Mouse (Mus musculus) neural tube, embryonic 11.5 days (tissue): ENCODE data around the gene Oprl1. TPM values are rescaled to one million over a fixed set of nuclear protein-coding genes. Genes with fewer than 3 reads are reported as not detected.

Source experiments
- ATAC-seq: fragments of 200-750 bp; cut with Nextera tagmentation; 2 replicates; pipeline ENCODE4 v1.8.0; 2017; ENCODE audit warnings: moderate number of reproducible peaks, mild to moderate bottlenecking, moderate TSS enrichment, moderate library complexity; ENCODE audit not compliant: insufficient read depth, low FRiP score, low TSS enrichment
- DNase-seq: peaks from one replicate; pipeline ENCODE4 v3.0.0-alpha.2; 2015; ENCODE audit warnings: low spot score
- H3K27ac ChIP-seq: fragments of 300-500 bp; sonication (generic); 2 replicates; pipeline ENCODE4 v1.5.1; 2014; ENCODE audit warnings: low read depth, mild to moderate bottlenecking, low read length
- H3K27me3 ChIP-seq: fragments of 300-500 bp; sonication (generic); 2 replicates; pipeline ENCODE4 v1.6.1; 2014; ENCODE audit warnings: mild to moderate bottlenecking, low read length, mixed read lengths; ENCODE audit not compliant: control insufficient read depth, insufficient read depth
- H3K36me3 ChIP-seq: fragments of 300-500 bp; sonication (generic); 2 replicates; pipeline ENCODE4 v1.6.1; 2014; ENCODE audit warnings: mild to moderate bottlenecking, low read length, moderate library complexity, mixed read lengths; ENCODE audit not compliant: control insufficient read depth, insufficient read depth
- H3K4me1 ChIP-seq: fragments of 300-500 bp; sonication (generic); 2 replicates; pipeline ENCODE4 v1.6.1; 2014; ENCODE audit warnings: low read length, mixed read lengths; ENCODE audit not compliant: control insufficient read depth, insufficient read depth
- H3K4me2 ChIP-seq: fragments of 300-500 bp; sonication (generic); 2 replicates; pipeline ENCODE4 v1.6.1; 2014; ENCODE audit warnings: low read depth, mild to moderate bottlenecking, moderate library complexity
- H3K4me3 ChIP-seq: fragments of 300-500 bp; sonication (generic); 2 replicates; pipeline ENCODE4 v1.5.1; 2014; ENCODE audit warnings: low read depth, low read length
- H3K9ac ChIP-seq: fragments of 300-500 bp; sonication (generic); 2 replicates; pipeline ENCODE4 v1.6.1; 2014; ENCODE audit warnings: mild to moderate bottlenecking, low read length
- H3K9me3 ChIP-seq: fragments of 300-500 bp; sonication (generic); 2 replicates; pipeline ENCODE4 v1.6.1; 2016; ENCODE audit warnings: low read length; ENCODE audit not compliant: control insufficient read depth
- WGBS: fragments of 180-500 bp; shearing (Covaris S2); extraction: QIAGEN DNeasy Blood & Tissue Kit; methylation state at CpG from one replicate; pipeline ENCODE4 v1.1.7; 2014; 5-methylcytosine and 5-hydroxymethylcytosine counted together
- polyA plus RNA-seq: library from polyadenylated mRNA; unstranded; fragments of >200 nt; fragmentation: Nextera tagmentation; extraction: Ambion mirVana; gene quantifications from 2 replicates; pipeline ENCODE4 v1.2.1, GENCODE M21; 2014

Oprl1 gene
- polyA plus RNA-seq, 1 experiment from 2014 or later: 21.5 TPM

GRCm38 (mm10) chr2:181722213-181722612, 7.4 kb downstream of the Oprl1 start:
- ATAC-seq: no peak
- Histone ChIP-seq H3K4me1 (no peaks in the 10 kb centered on the region), H3K36me3 (no peaks in the 10 kb centered on the region), H3K4me3 (no peak overlapping the region), H3K27ac (no peak overlapping the region), H3K4me2 (no peak overlapping the region), H3K9me3 (no peaks in the 10 kb centered on the region), H3K27me3 (no peaks in the 10 kb centered on the region), H3K9ac (no peak overlapping the region)
- peak; percentile 66 for DNase-seq
- 15% methylated on average over 3 of the region's 3 CpGs for WGBS

GRCm38 (mm10) chr2:181727659-181728262, 12.9 kb downstream of the Oprl1 start:
- WGBS: 49% methylated on average over 9 of the region's 9 CpGs
- Histone ChIP-seq H3K27ac (no peak overlapping the region), H3K4me2 (no peak overlapping the region), H3K4me3 (no peak overlapping the region), H3K4me1 (no peaks in the 10 kb centered on the region), H3K36me3 (no peaks in the 10 kb centered on the region), H3K27me3 (no peaks in the 10 kb centered on the region), H3K9ac (no peak overlapping the region), H3K9me3 (no peaks in the 10 kb centered on the region)
- DNase-seq (no peak), ATAC-seq (no peak; the same call in 1 of the 2 replicates)

- DNase-seq (no peak), ATAC-seq (no peak)
- Histone ChIP-seq H3K4me3 (no peak overlapping the region), H3K9me3 (no peaks in the 10 kb centered on the region), H3K9ac (no peak overlapping the region), H3K36me3 (no peaks in the 10 kb centered on the region), H3K27ac (no peak overlapping the region), H3K4me1 (no peaks in the 10 kb centered on the region), H3K27me3 (no peaks in the 10 kb centered on the region), H3K4me2 (no peak overlapping the region)
- 58% methylated on average over 3 of the region's 3 CpGs for WGBS
Observed at GRCm38 (mm10) chr2:181730051-181730450, 15.2 kb downstream of the Oprl1 start.

GRCm38 (mm10) chr2:181752626-181753025, 37.8 kb downstream of the Oprl1 start:
- ATAC-seq (no peak), DNase-seq (no peak)
- Histone ChIP-seq H3K27me3 (no peaks in the 10 kb centered on the region), H3K4me1 (no peaks in the 10 kb centered on the region), H3K4me3 (no peak overlapping the region), H3K9me3 (no peaks in the 10 kb centered on the region), H3K36me3 (no peaks in the 10 kb centered on the region), H3K4me2 (no peak overlapping the region), H3K27ac (no peak overlapping the region), H3K9ac (no peak overlapping the region)
- 85% methylated on average over 1 of the region's 1 CpGs for WGBS

- H3K4me2 ChIP-seq: no peak overlapping the region
Observed at GRCm38 (mm10) chr2:181758147-181758725, 43.4 kb downstream of the Oprl1 start.

GRCm38 (mm10) chr2:181759041-181759440, 44.2 kb downstream of the Oprl1 start:
- H3K27ac ChIP-seq: peak overlapping the region; percentile 60; the same call in 1 of the 2 replicates
- no peak overlapping the region for H3K4me2 ChIP-seq
- H3K4me3 ChIP-seq: no peak overlapping the region
- no peaks in the 10 kb centered on the region for H3K27me3 ChIP-seq
- peak; percentile 68 for DNase-seq
- peak; percentile 40; the same call in 1 of the 2 replicates for ATAC-seq
- no peaks in the 10 kb centered on the region for H3K9me3 ChIP-seq
- no peaks in the 10 kb centered on the region for H3K36me3 ChIP-seq
- no peak overlapping the region; the same call in 1 of the 2 replicates for H3K9ac ChIP-seq
- peaks cover 19% of the 10 kb centered on the region for H3K4me1 ChIP-seq
- 37% methylated on average over 4 of the region's 4 CpGs for WGBS

More at GRCm38 (mm10) chr2:181758147-181758725, 43.4 kb downstream of the Oprl1 start:
- no peak overlapping the region for H3K9ac ChIP-seq
- no peaks in the 10 kb centered on the region for H3K27me3 ChIP-seq
- WGBS: 67% methylated on average over 2 of the region's 2 CpGs
- ATAC-seq: no peak
- H3K4me3 ChIP-seq: no peak overlapping the region
- no peaks in the 10 kb centered on the region for H3K9me3 ChIP-seq
- H3K4me1 ChIP-seq: peaks cover 12% of the 10 kb centered on the region
- no peak overlapping the region for H3K27ac ChIP-seq
- DNase-seq: no peak
- H3K36me3 ChIP-seq: no peaks in the 10 kb centered on the region

GRCm38 (mm10) chr2:181763006-181763830, 48.4 kb downstream of the Oprl1 start, which contains the start of gene Myt1:
TSS of gene Myt1 (plus strand) at chr2:181763332.
- H3K36me3 ChIP-seq: no peaks in the 10 kb centered on the region
- H3K4me1 ChIP-seq: peaks cover 19% of the 10 kb centered on the region
- H3K4me2 ChIP-seq: peak within 1 kb of the TSS; percentile 48
- 42% methylated on average over 8 of the region's 8 CpGs for WGBS
- peak within 1 kb of the TSS; percentile 62 for H3K9ac ChIP-seq
- no peaks in the 10 kb centered on the region for H3K9me3 ChIP-seq
- peak within 1 kb of the TSS; percentile 41 for H3K4me3 ChIP-seq
- H3K27ac ChIP-seq: peak within 1 kb of the TSS; percentile 90
- peak; percentile 77 for DNase-seq
- H3K27me3 ChIP-seq: no peaks in the 10 kb centered on the region
- ATAC-seq: peak; percentile 89

GRCm38 (mm10) chr2:181763886-181764527, 49.2 kb downstream of the Oprl1 start:
- Histone ChIP-seq H3K27me3 (no peaks in the 10 kb centered on the region), H3K4me3 (peak overlapping the region; percentile 41), H3K27ac (peak overlapping the region; percentile 90), H3K4me2 (peak overlapping the region; percentile 48), H3K9me3 (no peaks in the 10 kb centered on the region), H3K4me1 (peaks cover 16% of the 10 kb centered on the region), H3K9ac (peak overlapping the region; percentile 62), H3K36me3 (no peaks in the 10 kb centered on the region)
- ATAC-seq: peak; percentile 32
- peak; percentile 72 for DNase-seq
- 19% methylated on average over 14 of the region's 14 CpGs for WGBS
